Mouse (Mus musculus): Measurements from ENCODE around the gene Olfr1440. TPM values are rescaled to one million over a fixed set of nuclear protein-coding genes. Genes with fewer than 3 reads are reported as not detected.

Gene Olfr1440
- polyA plus RNA-seq, 2 experiments = not detected

- Histone ChIP-seq H3K27ac (replicated peaks; ENCODE audit: low read depth, low read length) (no peak overlapping the region), H3K9ac (ENCODE audit: low read depth, low read length, severe bottlenecking) (no peak overlapping the region), H3K27me3 (ENCODE audit: control insufficient read depth, insufficient read depth, low read length) (no peaks in the 10 kb centered on the region), H3K36me3 (ENCODE audit: control insufficient read depth, insufficient read depth, low read length) (no peaks in the 10 kb centered on the region), H3K9me3 (ENCODE audit: control insufficient read depth, low read length) (no peaks in the 10 kb centered on the region), H3K4me1 (ENCODE audit: control insufficient read depth, insufficient read depth, low read length) (no peaks in the 10 kb centered on the region), H3K4me3 (replicated peaks; ENCODE audit: low read length) (no peak overlapping the region), H3K4me2 (replicated peaks; ENCODE audit: low read depth, low read length, severe bottlenecking) (no peak overlapping the region)
- ATAC-seq (ENCODE audit: low FRiP score, low read depth) (no peak), DNase-seq (ENCODE audit: low spot score) (no peak)
- TF ChIP-seq POLR2A (IDR thresholded peaks at IDR 0.05; ENCODE audit: borderline replicate concordance, extremely low read depth, insufficient read depth, insufficient read length) = no peak
- 76% methylated on average over 3 of the region's 3 CpGs for WGBS
Observed at GRCm38 (mm10) chr19:12445014-12445413, 57.9 kb downstream of the Olfr1440 start.

Other genes starting within 250 kb of the Olfr1440 start
- gene Olfr1555-ps1, start 217.2 kb upstream of the Olfr1440 start, polyA plus RNA-seq (2012; rRNA removed) = not detected in 2 replicates
- not detected in 2 replicates for gene Olfr1555-ps1, start 217.2 kb upstream of the Olfr1440 start, polyA plus RNA-seq (2014; fragmentation: Nextera tagmentation; extraction: Ambion mirVana)
- not detected in 2 replicates for gene Olfr1431, start 186.6 kb upstream of the Olfr1440 start, polyA plus RNA-seq (2012; rRNA removed)
- not detected in 2 replicates for gene Olfr1431, start 186.6 kb upstream of the Olfr1440 start, polyA plus RNA-seq (2014; fragmentation: Nextera tagmentation; extraction: Ambion mirVana)
- not detected in 2 replicates for gene Olfr1432, start 154.7 kb upstream of the Olfr1440 start, polyA plus RNA-seq (2012; rRNA removed)
- not detected in 2 replicates for gene Olfr1432, start 154.7 kb upstream of the Olfr1440 start, polyA plus RNA-seq (2014; fragmentation: Nextera tagmentation; extraction: Ambion mirVana)
- gene Olfr262, start 145.6 kb upstream of the Olfr1440 start, polyA plus RNA-seq (2012; rRNA removed) = not detected in 2 replicates
- not detected in 2 replicates for gene Olfr262, start 145.6 kb upstream of the Olfr1440 start, polyA plus RNA-seq (2014; fragmentation: Nextera tagmentation; extraction: Ambion mirVana)
- gene Olfr235, start 126.2 kb upstream of the Olfr1440 start, polyA plus RNA-seq (2012; rRNA removed) = not detected in 2 replicates
- gene Olfr235, start 126.2 kb upstream of the Olfr1440 start, polyA plus RNA-seq (2014; fragmentation: Nextera tagmentation; extraction: Ambion mirVana) = not detected in 2 replicates
- gene Olfr1434, start 107.4 kb upstream of the Olfr1440 start, polyA plus RNA-seq (2012; rRNA removed) = not detected in 2 replicates
- not detected in 2 replicates for gene Olfr1434, start 107.4 kb upstream of the Olfr1440 start, polyA plus RNA-seq (2014; fragmentation: Nextera tagmentation; extraction: Ambion mirVana)
- not detected in 2 replicates for gene Olfr1436, start 88.1 kb upstream of the Olfr1440 start, polyA plus RNA-seq (2012; rRNA removed)
- gene Olfr1436, start 88.1 kb upstream of the Olfr1440 start, polyA plus RNA-seq (2014; fragmentation: Nextera tagmentation; extraction: Ambion mirVana) = not detected in 2 replicates
- not detected in 2 replicates for gene Olfr1437, start 62.2 kb upstream of the Olfr1440 start, polyA plus RNA-seq (2012; rRNA removed)
- not detected in 2 replicates for gene Olfr1437, start 62.2 kb upstream of the Olfr1440 start, polyA plus RNA-seq (2014; fragmentation: Nextera tagmentation; extraction: Ambion mirVana)
- gene Olfr1438-ps1, start 51.4 kb upstream of the Olfr1440 start, polyA plus RNA-seq (2012; rRNA removed) = not detected in 2 replicates
- not detected in 2 replicates for gene Olfr1438-ps1, start 51.4 kb upstream of the Olfr1440 start, polyA plus RNA-seq (2014; fragmentation: Nextera tagmentation; extraction: Ambion mirVana)
- gene Olfr1441, start 30.2 kb downstream of the Olfr1440 start, polyA plus RNA-seq (2012; rRNA removed) = not detected in 2 replicates
- gene Olfr1441, start 30.2 kb downstream of the Olfr1440 start, polyA plus RNA-seq (2014; fragmentation: Nextera tagmentation; extraction: Ambion mirVana) = not detected in 2 replicates
- gene Pfpl, start 40.6 kb downstream of the Olfr1440 start, polyA plus RNA-seq (2012; rRNA removed) = not detected in 2 replicates
- gene Pfpl, start 40.6 kb downstream of the Olfr1440 start, polyA plus RNA-seq (2014; fragmentation: Nextera tagmentation; extraction: Ambion mirVana) = not detected in 2 replicates
- gene Mpeg1, start 73.5 kb downstream of the Olfr1440 start, polyA plus RNA-seq (2012; rRNA removed) = 3.5 and 3.6 TPM in 2 replicates
- 0.92 and 1.00 TPM in 2 replicates for gene Mpeg1, start 73.5 kb downstream of the Olfr1440 start, polyA plus RNA-seq (2014; fragmentation: Nextera tagmentation; extraction: Ambion mirVana)
- gene Dtx4, start 114.2 kb downstream of the Olfr1440 start, polyA plus RNA-seq (2012; rRNA removed) = 10.3 and 10.6 TPM in 2 replicates
- 10.4 TPM in 2 replicates for gene Dtx4, start 114.2 kb downstream of the Olfr1440 start, polyA plus RNA-seq (2014; fragmentation: Nextera tagmentation; extraction: Ambion mirVana)
- 11.0 and 17.1 TPM in 2 replicates for gene Fam111a, start 158.5 kb downstream of the Olfr1440 start, polyA plus RNA-seq (2012; rRNA removed)
- 23.8 and 25.1 TPM in 2 replicates for gene Fam111a, start 158.5 kb downstream of the Olfr1440 start, polyA plus RNA-seq (2014; fragmentation: Nextera tagmentation; extraction: Ambion mirVana)
- 0.04 and 0.08 TPM in 2 replicates for gene Gm4952, start 212.7 kb downstream of the Olfr1440 start, polyA plus RNA-seq (2012; rRNA removed)
- 0.33 TPM in 1 of 2 replicates, not detected in the other for gene Gm4952, start 212.7 kb downstream of the Olfr1440 start, polyA plus RNA-seq (2014; fragmentation: Nextera tagmentation; extraction: Ambion mirVana)
- gene Glyat, start 246.0 kb downstream of the Olfr1440 start, polyA plus RNA-seq (2012; rRNA removed) = 0.04 TPM in 1 of 2 replicates, not detected in the other
- gene Glyat, start 246.0 kb downstream of the Olfr1440 start, polyA plus RNA-seq (2014; fragmentation: Nextera tagmentation; extraction: Ambion mirVana) = not detected in 2 replicates

Data from limb, embryonic 14.5 days (tissue).